In genomic region chr17:49448570-49449229, GRCm38 (mm10) we compare ENCODE assay signal across 10 mouse cellular contexts. TPM values are rescaled to one million over a fixed set of nuclear protein-coding genes. Genes with fewer than 3 reads are reported as not detected.
DNase-seq lines count a peak whose midpoint lies in the region; ATAC-seq and TF ChIP-seq lines count a peak whose summit lies in the region.
"Had no signal": no experiment of that assay in that cellular context is flagged by ENCODE, and none has a peak within 500 bp of the region (broad histone marks: within the 10 kb centered on the region; RNA-seq: fewer than 3 reads in every experiment).

No protein-coding gene starts in this region.

- peaks cover 12% of the 10 kb centered on the region for H3K4me1 ChIP-seq in kidney, embryonic 14.5 days (ENCODE audit: control insufficient read depth, insufficient read depth, low read length)
- H3K4me1 ChIP-seq in heart, postnatal 0 days (ENCODE audit: control insufficient read depth, insufficient read depth), result peaks cover 8% of the 10 kb centered on the region; the same call in 1 of the 2 replicates
- no peaks in the 10 kb centered on the region for H3K4me1 ChIP-seq in hindbrain, postnatal 0 days (ENCODE audit: insufficient read depth, low read length)
- H3K4me1 ChIP-seq: midbrain, embryonic 13.5 days; neural tube, embryonic 12.5 days had no signal

- DNase-seq in cerebellum, adult 9-11 months, result peak; percentile 8
- DNase-seq in cerebellum, adult 9-10 months, result no peak
- no peak for DNase-seq in kidney, adult 8-10 months
- DNase-seq in Patski (ENCODE audit: low read depth, low spot score), result no peak
- DNase-seq in heart, postnatal 0 days (ENCODE audit: low spot score), result peak; percentile 75
- DNase-seq in hindbrain, postnatal 0 days (ENCODE audit: low spot score), result no peak
- no peak for DNase-seq in left cerebral cortex, adult 11 months (ENCODE audit: low spot score)

- TF ChIP-seq EP300 in heart, postnatal 0 days (IDR thresholded peaks at IDR 0.05; ENCODE audit: low read depth), result no peak

- H3K4me3 ChIP-seq in kidney, embryonic 14.5 days (ENCODE audit: low read length), result no peak overlapping the region
- H3K4me3 ChIP-seq in heart, postnatal 0 days (ENCODE audit: low read depth, low read length), result no peak overlapping the region
- no peak overlapping the region for H3K4me3 ChIP-seq in hindbrain, postnatal 0 days (ENCODE audit: low read length)
- H3K4me3 ChIP-seq: midbrain, embryonic 13.5 days; neural tube, embryonic 12.5 days had no signal

- CTCF ChIA-PET in Patski (lab: Charles Lee), result interaction anchor here (1.5 kb wide), 1 partner anchor 12 kb away, joined by 3 read pairs; no protein-coding TSS in a partner anchor

- POLR2A ChIA-PET in Patski (lab: Charles Lee), result interaction anchor here (0.7 to 0.9 kb wide), 3 partner anchors 8 to 12 kb away, joined by 3 to 4 read pairs (median 3); no protein-coding TSS in a partner anchor

- H3K9me3 ChIP-seq in kidney, embryonic 14.5 days (ENCODE audit: control insufficient read depth, low read length), result no peaks in the 10 kb centered on the region
- H3K9me3 ChIP-seq in heart, postnatal 0 days (replicated peaks; ENCODE audit: control insufficient read depth, low read length), result no peaks in the 10 kb centered on the region
- no peaks in the 10 kb centered on the region for H3K9me3 ChIP-seq in hindbrain, postnatal 0 days (ENCODE audit: low read length)
- H3K9me3 ChIP-seq: midbrain, embryonic 13.5 days; neural tube, embryonic 12.5 days had no signal

- no peak overlapping the region for H3K27ac ChIP-seq in kidney, embryonic 14.5 days (ENCODE audit: low read depth, low read length)
- H3K27ac ChIP-seq in heart, postnatal 0 days (ENCODE audit: low read depth), result no peak overlapping the region
- no peak overlapping the region for H3K27ac ChIP-seq in hindbrain, postnatal 0 days
- H3K27ac ChIP-seq: midbrain, embryonic 13.5 days; neural tube, embryonic 12.5 days had no signal

- TF ChIP-seq CTCF in Patski (IDR thresholded peaks at IDR 0.05), result no peak
- no peak for TF ChIP-seq CTCF in heart, postnatal 0 days (IDR thresholded peaks at IDR 0.05; ENCODE audit: low read depth)
- TF ChIP-seq CTCF in hindbrain, postnatal 0 days (IDR thresholded peaks at IDR 0.05; ENCODE audit: low read depth), result no peak

- peaks cover 3% of the 10 kb centered on the region; the same call in 1 of the 2 replicates for H3K36me3 ChIP-seq in kidney, embryonic 14.5 days (ENCODE audit: control insufficient read depth, insufficient read depth, low read length)
- H3K36me3 ChIP-seq in heart, postnatal 0 days (replicated peaks; ENCODE audit: control insufficient read depth, insufficient read depth, low read length), result peaks cover 18% of the 10 kb centered on the region; the same call in 1 of the 2 replicates
- H3K36me3 ChIP-seq in hindbrain, postnatal 0 days (ENCODE audit: insufficient read depth, low read length), result no peaks in the 10 kb centered on the region

- in situ Hi-C loops in Patski (cut with MboI; ENCODE audit: low pct_unique_long_range_greater_than_20kb), result no loop called here

- H3K9ac ChIP-seq in kidney, embryonic 14.5 days (ENCODE audit: low read depth, low read length), result no peak overlapping the region
- H3K9ac ChIP-seq in heart, postnatal 0 days (replicated peaks; ENCODE audit: low read depth, low read length), result no peak overlapping the region
- H3K9ac ChIP-seq in hindbrain, postnatal 0 days (replicated peaks; ENCODE audit: low read length), result no peak overlapping the region
- H3K9ac ChIP-seq: midbrain, embryonic 13.5 days; neural tube, embryonic 12.5 days had no signal

- no peaks in the 10 kb centered on the region for H3K27me3 ChIP-seq in kidney, embryonic 14.5 days (ENCODE audit: control insufficient read depth, insufficient read depth, low read length)
- H3K27me3 ChIP-seq in Patski, result no peaks in the 10 kb centered on the region
- no peaks in the 10 kb centered on the region for H3K27me3 ChIP-seq in heart, postnatal 0 days (ENCODE audit: control insufficient read depth, insufficient read depth, low read length)
- H3K27me3 ChIP-seq in hindbrain, postnatal 0 days (ENCODE audit: insufficient read depth, low read length), result no peaks in the 10 kb centered on the region
- H3K27me3 ChIP-seq: midbrain, embryonic 13.5 days; neural tube, embryonic 12.5 days had no signal

- WGBS in kidney, embryonic 14.5 days, result 49% methylated on average over 8 of the region's 9 CpGs
- WGBS in heart, postnatal 0 days, result 54% methylated on average over 8 of the region's 9 CpGs
- WGBS in hindbrain, postnatal 0 days, result 76% methylated on average over 8 of the region's 9 CpGs

- no peak overlapping the region for H3K4me2 ChIP-seq in kidney, embryonic 14.5 days (replicated peaks; ENCODE audit: low read depth, low read length)
- no peak overlapping the region for H3K4me2 ChIP-seq in heart, postnatal 0 days (ENCODE audit: low read depth, low read length)
- no peak overlapping the region for H3K4me2 ChIP-seq in hindbrain, postnatal 0 days (ENCODE audit: low read depth, low read length)
- H3K4me2 ChIP-seq: midbrain, embryonic 13.5 days; neural tube, embryonic 12.5 days had no signal

- peak; percentile 36 for ATAC-seq in kidney, embryonic 14.5 days (ENCODE audit: low FRiP score, low TSS enrichment)
- peak; percentile 39 for ATAC-seq in Patski
- peak; percentile 84 for ATAC-seq in heart, postnatal 0 days (ENCODE audit: insufficient read depth, low read depth)
- no peak for ATAC-seq in hindbrain, postnatal 0 days
- ATAC-seq: midbrain, embryonic 13.5 days had no signal

RNA-seq across cellular contexts. Expression of gene Mocs1, which starts 20.5 kb away (rescaled TPM):
- 8.9 and 9.3 TPM in 2 replicates for polyA plus RNA-seq in kidney, embryonic 14.5 days (2014; fragmentation: Nextera tagmentation; extraction: Ambion mirVana)
- 33.9 TPM for polyA plus RNA-seq in Patski (2021)
- 13.1 and 18.6 TPM in 2 replicates for total RNA-seq in heart, postnatal 0 days (2014; rRNA removed; ENCODE audit: low replicate concordance)
- polyA plus RNA-seq in heart, postnatal 0 days (2015; fragmentation: Nextera tagmentation; extraction: Ambion mirVana), result 2.3 and 2.8 TPM in 2 replicates
- 13.6 and 18.4 TPM in 2 replicates for total RNA-seq in hindbrain, postnatal 0 days (2014; rRNA removed)
- 4.4 and 4.7 TPM in 2 replicates for polyA plus RNA-seq in hindbrain, postnatal 0 days (2015; fragmentation: Nextera tagmentation; extraction: Ambion mirVana)

Comparison
In these comparisons a context has a peak if more than half of its experiments do, and no peak if none do; other contexts are left out.
1. DNase-seq: peak in cerebellum, adult 9-11 months (single experiment) and heart, postnatal 0 days (single experiment); none in cerebellum, adult 9-10 months (single experiment), kidney, adult 8-10 months (0 of 2), Patski (single experiment), hindbrain, postnatal 0 days (single experiment) and left cerebral cortex, adult 11 months (single experiment).